Mouse (Mus musculus) midbrain, embryonic 11.5 days (tissue): ENCODE results near the gene Nudt3. TPM values are rescaled to one million over a fixed set of nuclear protein-coding genes. Genes with fewer than 3 reads are reported as not detected.

Source experiments
- ATAC-seq: fragments of 200-750 bp; cut with Nextera tagmentation; 2 replicates; pipeline ENCODE4 v1.8.0; 2017; ENCODE audit warnings: moderate TSS enrichment, moderate library complexity; ENCODE audit not compliant: low FRiP score
- DNase-seq: peaks from one replicate; pipeline ENCODE4 v3.0.0; 2015; ENCODE audit warnings: low spot score; ENCODE audit errors: missing footprints
- H3K27ac ChIP-seq: fragments of 300-500 bp; sonication (generic); 2 replicates; pipeline ENCODE4 v1.5.1; 2014; ENCODE audit warnings: low read depth, low read length
- H3K27me3 ChIP-seq: fragments of 300-500 bp; sonication (generic); 2 replicates; pipeline ENCODE4 v1.6.1; 2014; ENCODE audit warnings: mild to moderate bottlenecking, low read length, moderate library complexity, mixed read lengths; ENCODE audit not compliant: control insufficient read depth, insufficient read depth
- H3K36me3 ChIP-seq: fragments of 300-500 bp; sonication (generic); 2 replicates; pipeline ENCODE4 v1.6.1; 2014; ENCODE audit warnings: mild to moderate bottlenecking, low read length, moderate library complexity, mixed read lengths; ENCODE audit not compliant: control insufficient read depth, insufficient read depth
- H3K4me1 ChIP-seq: fragments of 300-500 bp; sonication (generic); 2 replicates; pipeline ENCODE4 v1.6.1; 2014; ENCODE audit warnings: low read length; ENCODE audit not compliant: control insufficient read depth, insufficient read depth
- H3K4me2 ChIP-seq: fragments of 300-500 bp; sonication (generic); 2 replicates; pipeline ENCODE4 v1.6.1; 2014; ENCODE audit warnings: mild to moderate bottlenecking, moderate library complexity
- H3K4me3 ChIP-seq: fragments of 300-500 bp; sonication (generic); 2 replicates; pipeline ENCODE4 v1.5.1; 2014; ENCODE audit warnings: low read depth, low read length
- H3K9ac ChIP-seq: fragments of 300-500 bp; sonication (generic); 2 replicates; pipeline ENCODE4 v1.6.1; 2014; ENCODE audit warnings: low read length
- H3K9me3 ChIP-seq: fragments of 300-500 bp; sonication (generic); 2 replicates; pipeline ENCODE4 v1.6.1; 2016; ENCODE audit warnings: low read length; ENCODE audit not compliant: control insufficient read depth
- WGBS: fragments of 180-500 bp; shearing (Covaris S2); extraction: QIAGEN DNeasy Blood & Tissue Kit; methylation state at CpG from one replicate; pipeline ENCODE4 v1.1.7; 2014; 5-methylcytosine and 5-hydroxymethylcytosine counted together
- polyA plus RNA-seq: library from polyadenylated mRNA; unstranded; fragments of >200 nt; fragmentation: Nextera tagmentation; extraction: Ambion mirVana; gene quantifications from 2 replicates; pipeline ENCODE4 v1.2.1, GENCODE M21; 2014

Gene Nudt3
- polyA plus RNA-seq, 1 experiment from 2014 or later, result 44.5 TPM

DNA sequence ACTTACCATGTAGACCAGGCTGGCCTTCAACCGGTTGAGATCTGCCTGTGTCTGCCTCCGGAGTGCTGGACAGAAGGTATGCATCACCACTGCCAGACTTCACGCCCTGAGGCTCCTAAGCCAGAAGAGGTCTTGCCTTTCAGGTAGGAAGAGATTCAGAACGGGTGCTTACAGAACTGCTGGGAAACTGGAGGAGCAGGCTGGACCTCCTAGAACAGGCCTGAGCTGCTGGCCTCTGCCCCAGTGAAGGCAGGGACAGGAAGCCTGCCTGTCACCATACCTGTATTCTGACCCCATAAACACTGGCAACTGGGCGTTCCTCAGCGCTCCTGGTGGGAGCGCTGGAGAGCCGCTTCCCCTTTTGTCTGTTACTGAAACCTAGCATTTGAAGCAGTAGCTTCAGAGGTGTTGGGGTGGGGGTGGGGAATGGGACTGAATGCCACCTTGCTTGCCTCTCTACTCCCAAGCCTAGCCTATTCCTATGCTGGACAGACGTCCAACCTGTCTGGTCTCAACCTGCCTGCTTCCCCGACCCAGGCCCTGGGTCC, 71.8 kb downstream of the Nudt3 start:
- no peak overlapping the region; the same call in 1 of the 2 replicates for H3K9ac ChIP-seq
- peaks cover 24% of the 10 kb centered on the region for H3K4me1 ChIP-seq
- no peak overlapping the region for H3K4me2 ChIP-seq
- H3K27ac ChIP-seq, result no peak overlapping the region
- 61% methylated on average over 10 of the region's 10 CpGs for WGBS
- no peak overlapping the region for H3K4me3 ChIP-seq
- no peak for ATAC-seq
- H3K9me3 ChIP-seq, result no peaks in the 10 kb centered on the region
- no peaks in the 10 kb centered on the region for H3K36me3 ChIP-seq
- no peaks in the 10 kb centered on the region for H3K27me3 ChIP-seq
- DNase-seq, result no peak

DNA sequence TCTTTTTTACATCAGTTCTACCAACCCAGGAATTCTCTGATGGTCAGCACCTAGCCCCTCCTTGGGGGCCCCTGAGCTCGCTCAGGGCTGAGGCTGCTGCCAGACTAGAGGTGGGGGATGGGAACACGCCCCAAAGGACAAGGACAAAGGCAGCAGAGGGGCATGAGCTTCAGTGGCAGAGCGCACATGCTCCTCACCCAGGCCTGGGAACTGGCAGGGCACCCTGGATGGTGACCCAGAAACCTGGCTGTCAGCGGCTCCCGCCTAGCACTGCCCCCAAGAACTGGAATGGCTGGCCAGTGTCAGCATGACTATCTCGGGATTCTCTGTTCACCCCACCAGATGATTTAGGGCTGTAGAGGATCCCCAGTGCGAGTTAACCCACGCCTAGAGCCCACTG, 74.1 kb downstream of the Nudt3 start:
- WGBS, result 40% methylated on average over 8 of the region's 8 CpGs
- ATAC-seq (no peak), DNase-seq (no peak)
- H3K4me3 ChIP-seq, result no peak overlapping the region
- no peak overlapping the region for H3K4me2 ChIP-seq
- peaks cover 11% of the 10 kb centered on the region for H3K4me1 ChIP-seq
- H3K36me3 ChIP-seq, result no peaks in the 10 kb centered on the region
- H3K9me3 ChIP-seq, result no peaks in the 10 kb centered on the region
- H3K27ac ChIP-seq, result no peak overlapping the region
- H3K27me3 ChIP-seq, result no peaks in the 10 kb centered on the region
- H3K9ac ChIP-seq, result peak overlapping the region; percentile 21; the same call in 1 of the 2 replicates

GRCm38 (mm10) chr17:27547253-27547868, 75.9 kb downstream of the Nudt3 start:
- no peak for DNase-seq
- Histone ChIP-seq H3K27ac (no peak overlapping the region), H3K36me3 (no peaks in the 10 kb centered on the region), H3K27me3 (no peaks in the 10 kb centered on the region), H3K9ac (no peak overlapping the region), H3K4me3 (no peak overlapping the region), H3K9me3 (no peaks in the 10 kb centered on the region), H3K4me2 (no peak overlapping the region), H3K4me1 (peaks cover 11% of the 10 kb centered on the region)
- ATAC-seq, result no peak
- 77% methylated on average over 9 of the region's 9 CpGs for WGBS

DNA sequence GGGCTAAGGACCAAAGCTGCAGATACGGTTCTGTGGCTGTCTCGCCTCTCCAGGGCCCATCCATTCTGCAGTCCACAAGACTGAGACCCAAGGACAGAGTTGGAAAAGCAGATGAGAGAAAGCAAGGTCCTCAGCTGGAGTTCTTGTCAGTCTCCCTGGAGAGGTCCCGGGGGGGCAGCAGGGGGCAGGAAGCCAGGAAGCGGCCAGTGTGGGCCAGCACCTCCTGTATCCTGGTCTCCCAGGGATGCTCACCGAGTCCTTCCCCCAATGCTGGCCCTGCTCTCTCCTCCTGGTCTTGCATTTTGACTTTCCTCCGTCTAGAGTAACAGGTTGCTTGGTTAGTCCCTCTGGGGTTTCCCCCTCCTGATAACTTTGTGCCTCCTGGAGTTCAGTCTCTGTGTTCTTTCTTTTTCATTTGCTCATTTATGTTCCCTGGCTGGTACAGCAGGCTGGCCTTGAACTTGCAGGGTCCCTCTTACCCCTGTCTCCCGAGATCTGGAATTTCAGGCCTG, 76.7 kb downstream of the Nudt3 start:
- 58% methylated on average over 7 of the region's 7 CpGs for WGBS
- ATAC-seq (no peak), DNase-seq (no peak)
- Histone ChIP-seq H3K27me3 (no peaks in the 10 kb centered on the region), H3K4me1 (peaks cover 11% of the 10 kb centered on the region), H3K36me3 (no peaks in the 10 kb centered on the region), H3K9me3 (no peaks in the 10 kb centered on the region), H3K4me3 (no peak overlapping the region), H3K27ac (no peak overlapping the region), H3K4me2 (no peak overlapping the region), H3K9ac (no peak overlapping the region)

DNA sequence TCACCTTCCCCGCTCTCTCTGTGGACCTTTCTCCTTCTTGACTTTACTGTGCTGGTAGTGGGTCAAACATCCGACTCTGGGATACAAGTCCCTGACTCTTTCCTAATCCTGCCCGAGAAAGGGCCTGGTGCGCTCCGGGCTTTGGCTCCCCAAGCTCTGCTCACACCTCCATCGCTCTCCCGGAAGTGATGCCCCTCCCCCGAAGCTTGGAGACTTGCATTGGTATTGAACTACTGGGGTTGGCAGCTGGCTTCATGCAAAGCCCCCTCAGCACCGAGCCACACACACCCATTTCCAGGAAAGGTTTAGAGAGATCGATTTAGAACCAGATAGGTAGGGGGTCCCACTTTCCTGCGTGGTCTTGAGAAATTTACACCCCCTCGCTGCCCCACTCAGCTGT, 77.3 kb downstream of the Nudt3 start:
- ATAC-seq, result no peak
- Histone ChIP-seq H3K36me3 (no peaks in the 10 kb centered on the region), H3K4me3 (no peak overlapping the region), H3K9me3 (no peaks in the 10 kb centered on the region), H3K27me3 (no peaks in the 10 kb centered on the region), H3K4me2 (no peak overlapping the region), H3K9ac (no peak overlapping the region), H3K27ac (no peak overlapping the region), H3K4me1 (peaks cover 11% of the 10 kb centered on the region)
- WGBS, result 54% methylated on average over 12 of the region's 12 CpGs
- no peak for DNase-seq

DNA sequence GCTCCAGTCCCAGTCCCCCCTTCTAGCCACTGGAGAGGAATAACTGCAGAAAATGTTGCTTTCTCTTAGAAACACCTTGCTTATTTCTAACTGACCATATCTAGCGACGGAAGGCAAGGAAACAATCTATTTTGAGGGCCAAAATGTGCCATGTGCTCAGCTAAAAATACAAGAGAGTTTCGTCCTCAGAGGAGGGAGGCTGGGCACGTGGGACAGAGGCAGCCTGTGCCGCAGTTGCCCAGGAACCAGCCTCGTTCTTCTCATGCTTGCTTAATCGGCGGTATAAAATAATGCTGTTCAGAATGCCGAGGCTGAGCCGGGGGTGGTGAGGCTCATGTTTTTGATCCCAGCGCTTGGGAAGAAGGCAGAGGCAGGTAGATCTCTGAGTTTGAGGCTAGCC, 78.7 kb downstream of the Nudt3 start:
- WGBS, result 85% methylated on average over 11 of the region's 11 CpGs
- no peak for ATAC-seq
- H3K36me3 ChIP-seq, result no peaks in the 10 kb centered on the region

DNA sequence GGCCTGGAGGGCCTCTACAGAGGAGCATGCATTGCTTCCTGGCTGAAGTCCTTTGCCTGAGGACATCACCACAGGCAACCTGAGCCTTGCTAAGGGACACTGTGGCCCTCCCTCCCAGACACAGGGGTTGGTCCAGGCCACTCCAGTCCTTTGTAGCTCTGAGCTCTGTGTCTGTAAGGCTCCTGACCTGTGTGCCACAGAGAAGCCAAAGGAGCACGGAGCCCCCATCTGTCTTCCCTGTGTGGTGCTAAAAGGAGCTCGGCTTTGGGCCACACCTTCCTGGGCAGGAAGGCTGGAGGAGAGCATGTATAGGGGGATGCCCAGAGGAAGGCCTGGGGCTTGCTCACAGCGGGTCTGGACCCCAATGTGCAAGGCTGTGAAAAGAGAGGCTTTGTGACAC, 81.3 kb downstream of the Nudt3 start:
- Histone ChIP-seq H3K9me3 (no peaks in the 10 kb centered on the region), H3K36me3 (no peaks in the 10 kb centered on the region), H3K9ac (no peak overlapping the region), H3K4me3 (no peak overlapping the region), H3K27ac (no peak overlapping the region), H3K27me3 (no peaks in the 10 kb centered on the region), H3K4me2 (no peak overlapping the region), H3K4me1 (peaks cover 2% of the 10 kb centered on the region; the same call in 1 of the 2 replicates)
- DNase-seq, result no peak
- WGBS, result 79% methylated on average over 3 of the region's 3 CpGs
- no peak for ATAC-seq

More for the DNA sequence above, 78.7 kb downstream of the Nudt3 start:
- Histone ChIP-seq H3K9ac (no peak overlapping the region), H3K4me1 (peaks cover 11% of the 10 kb centered on the region), H3K4me2 (no peak overlapping the region), H3K27ac (no peak overlapping the region), H3K4me3 (no peak overlapping the region), H3K27me3 (no peaks in the 10 kb centered on the region), H3K9me3 (no peaks in the 10 kb centered on the region)
- no peak for DNase-seq

- Histone ChIP-seq H3K9me3 (no peaks in the 10 kb centered on the region), H3K27me3 (no peaks in the 10 kb centered on the region), H3K4me3 (no peak overlapping the region), H3K4me2 (no peak overlapping the region), H3K9ac (no peak overlapping the region), H3K36me3 (no peaks in the 10 kb centered on the region), H3K4me1 (peaks cover 2% of the 10 kb centered on the region; the same call in 1 of the 2 replicates), H3K27ac (no peak overlapping the region)
- WGBS, result 78% methylated on average over 2 of the region's 2 CpGs
- no peak for DNase-seq
- no peak for ATAC-seq
These were observed 82.0 kb downstream of the Nudt3 start for GRCm38 (mm10) chr17:27541261-27541660.

DNA sequence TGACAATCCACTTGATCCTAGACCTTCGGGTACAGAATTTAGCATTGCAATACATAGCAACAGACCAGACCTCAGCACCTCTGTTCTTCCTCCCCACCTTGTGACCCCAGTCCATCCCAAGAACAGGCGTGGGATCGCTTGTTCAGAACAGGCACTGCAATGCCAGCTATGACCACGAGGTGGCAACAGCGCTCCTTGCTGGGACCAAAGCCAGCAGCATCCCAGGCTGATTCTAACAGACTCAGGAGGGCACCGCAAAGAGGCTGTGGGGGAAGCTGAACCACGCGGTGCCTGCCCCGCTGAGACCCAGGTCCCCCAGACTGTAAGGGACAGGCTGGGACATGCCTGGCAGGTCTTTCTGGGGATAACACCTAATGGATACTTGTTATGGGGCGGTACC, 88.6 kb downstream of the Nudt3 start:
- ATAC-seq (peak; percentile 73), DNase-seq (peak; percentile 100)
- WGBS, result 5% methylated on average over 10 of the region's 10 CpGs
- no peaks in the 10 kb centered on the region for H3K27me3 ChIP-seq
- no peak overlapping the region for H3K27ac ChIP-seq
- no peak overlapping the region for H3K9ac ChIP-seq
- H3K4me3 ChIP-seq, result no peak overlapping the region
- no peak overlapping the region for H3K4me2 ChIP-seq
- no peaks in the 10 kb centered on the region for H3K4me1 ChIP-seq
- no peaks in the 10 kb centered on the region for H3K36me3 ChIP-seq
- no peaks in the 10 kb centered on the region for H3K9me3 ChIP-seq
